Mouse (Mus musculus): Measurements from ENCODE around the gene Lcn4.

Gene Lcn4

DNA sequence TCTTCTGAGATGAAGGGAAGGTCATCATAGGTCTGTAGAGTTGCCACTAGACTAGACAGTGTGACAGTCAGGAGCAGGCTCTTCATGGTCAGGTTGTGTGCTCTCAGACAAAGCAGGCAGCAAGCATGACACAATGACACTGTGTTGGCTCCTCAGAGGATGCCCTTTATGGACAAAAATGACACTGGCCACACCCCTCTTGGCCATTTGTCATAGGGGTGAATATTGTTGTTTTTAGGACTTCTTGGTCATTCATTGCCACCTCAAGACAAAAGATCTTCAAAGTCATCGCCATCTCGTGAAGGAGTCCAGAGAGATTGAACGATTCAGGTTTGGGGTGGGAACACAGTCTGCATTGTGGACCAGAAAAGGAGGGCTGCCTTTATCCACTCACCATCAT, at the start of gene Lcn4:
Gene Lcn4 (minus strand): TSS at position 101 of the 400 bp plus-strand sequence.
- no peak for DNase-seq

DNA sequence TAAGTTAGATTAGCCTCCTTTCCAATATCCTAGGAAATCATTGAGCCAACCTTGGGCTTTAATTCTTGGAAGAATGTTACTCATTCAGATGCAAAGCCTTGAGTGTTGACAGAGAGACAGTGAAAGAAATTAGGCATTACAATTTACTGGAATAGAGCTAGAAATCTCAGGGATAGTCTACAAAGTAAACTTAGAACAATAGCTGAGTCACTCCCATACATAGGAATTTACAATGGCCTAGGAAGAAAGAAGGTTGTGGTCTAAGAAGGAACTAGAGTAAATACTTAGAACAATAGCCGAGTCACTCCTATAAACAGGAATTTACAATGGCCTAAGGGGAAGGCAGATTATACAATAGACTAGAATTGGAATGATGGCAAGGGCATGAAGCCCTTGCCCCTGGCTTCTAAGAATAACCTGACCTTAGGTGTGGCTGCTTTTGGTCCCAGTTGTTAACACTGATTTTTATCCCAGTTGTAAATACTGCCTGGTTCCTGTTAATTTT, 15.1 kb upstream of the Lcn4 start:
- no peak for DNase-seq

- peak in 1 of 2 experiments; percentile 5 for DNase-seq
These were observed 2.3 kb downstream of the Lcn4 start for GRCm38 (mm10) chr2:26668746-26669145.

DNA sequence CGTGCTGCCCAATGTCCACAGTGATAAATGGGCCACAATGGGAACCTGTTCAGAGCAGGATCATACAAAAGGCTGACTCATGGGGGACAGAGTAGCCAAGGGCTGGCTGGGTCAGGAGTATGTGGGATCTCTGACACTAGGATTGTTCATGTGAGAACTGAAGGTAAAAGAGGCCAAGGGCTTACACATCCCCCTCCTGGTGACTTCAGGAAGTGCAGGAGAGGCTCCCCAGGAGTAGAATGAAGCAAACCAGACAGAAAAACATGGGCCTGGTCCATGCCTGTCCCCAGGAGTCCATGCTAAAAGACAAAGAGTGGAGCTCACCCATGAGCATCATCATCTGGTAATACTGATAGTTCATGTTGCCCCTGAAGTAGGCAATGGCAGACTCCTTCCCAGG, 7.5 kb downstream of the Lcn4 start:
- DNase-seq: peak; percentile 60 to 61

- no peak for DNase-seq
These were observed 8.0 kb downstream of the Lcn4 start for GRCm38 (mm10) chr2:26663112-26663511.

DNA sequence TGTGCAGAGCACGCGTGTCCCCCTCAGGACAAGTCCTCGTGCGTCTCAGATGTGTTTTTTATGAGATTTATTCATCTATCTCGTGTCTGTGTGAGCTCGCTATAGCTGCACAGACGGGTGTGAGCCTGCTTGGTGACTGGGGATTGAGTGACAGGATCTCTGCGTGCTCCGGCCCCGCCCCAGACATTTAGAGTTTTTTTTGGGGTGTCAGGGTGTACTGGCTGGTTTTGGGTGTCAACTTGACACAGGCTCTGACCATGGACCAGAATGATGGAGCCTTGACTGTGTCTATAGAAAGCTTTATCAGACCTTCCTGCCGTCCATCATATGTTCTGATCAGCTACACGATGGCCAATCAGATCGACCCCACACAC, 8.6 kb downstream of the Lcn4 start:
- DNase-seq: no peak

DNA sequence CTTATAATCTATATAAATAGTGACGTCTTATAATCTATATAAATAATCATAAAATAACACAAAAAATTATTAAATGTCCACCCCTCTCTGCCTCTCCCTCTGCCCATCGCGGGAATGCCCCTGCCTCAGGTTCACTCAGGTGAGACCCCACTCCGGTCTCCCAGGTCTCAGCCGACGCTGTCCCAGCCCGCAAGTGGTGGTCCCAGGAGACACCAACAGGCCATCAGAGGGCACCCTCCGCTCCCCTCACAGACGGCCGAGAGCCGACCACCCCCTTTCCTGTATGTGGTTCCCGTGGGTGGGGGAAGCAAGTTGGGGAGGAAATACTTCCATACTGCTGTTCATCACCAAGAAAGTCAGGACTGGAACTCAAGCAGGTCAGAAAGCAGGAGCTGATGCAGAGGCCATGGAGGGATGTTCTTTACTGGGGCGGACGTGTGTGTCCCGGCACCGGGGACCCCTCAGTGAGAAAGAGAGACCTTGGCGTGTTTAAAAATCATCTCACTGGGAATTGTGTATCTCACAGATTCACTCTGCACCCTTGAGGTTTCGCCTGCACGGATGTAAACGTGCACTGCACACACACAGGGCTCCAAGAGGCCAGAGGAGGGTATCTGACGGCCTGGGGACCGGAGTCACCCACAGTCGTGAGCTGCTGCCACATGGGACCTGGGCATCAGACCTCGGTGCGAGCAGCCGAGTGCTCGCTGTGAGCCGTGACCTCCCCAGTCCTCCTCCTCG, 9.1 kb downstream of the Lcn4 start:
- peak in 1 of 2 experiments; percentile 40 for DNase-seq

DNA sequence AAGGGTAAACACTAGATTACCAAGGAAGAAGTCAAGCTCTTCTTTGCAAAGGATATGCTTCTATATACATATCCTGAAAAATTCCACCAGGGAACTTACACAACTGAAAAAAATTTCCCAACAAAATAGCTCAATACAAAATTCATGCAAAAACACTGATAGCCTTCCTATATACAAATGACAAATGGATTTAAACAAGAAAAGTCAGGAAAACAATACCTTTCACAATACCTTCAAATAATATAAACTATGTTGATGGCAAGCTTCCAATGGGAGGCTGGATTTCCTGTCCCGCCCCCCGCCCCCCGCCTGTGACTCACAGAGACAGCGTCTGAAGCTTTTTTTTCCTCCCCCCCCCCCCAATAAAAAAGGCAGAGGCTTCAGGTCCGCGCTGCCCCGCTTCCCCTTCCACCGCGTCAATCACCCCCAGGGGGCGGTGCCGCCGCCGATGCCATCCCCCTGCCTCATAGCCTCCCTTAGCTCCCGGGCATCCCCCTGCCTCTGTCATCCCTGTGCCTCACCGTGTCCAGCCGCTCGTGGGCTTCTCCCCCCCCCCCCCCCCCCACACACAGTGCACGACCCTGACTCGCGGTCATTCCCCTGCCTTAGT, 9.8 kb downstream of the Lcn4 start:
- peak; percentile 42 to 54 for DNase-seq

- DNase-seq: no peak
These were observed 13.7 kb downstream of the Lcn4 start for GRCm38 (mm10) chr2:26657426-26657825.

DNA sequence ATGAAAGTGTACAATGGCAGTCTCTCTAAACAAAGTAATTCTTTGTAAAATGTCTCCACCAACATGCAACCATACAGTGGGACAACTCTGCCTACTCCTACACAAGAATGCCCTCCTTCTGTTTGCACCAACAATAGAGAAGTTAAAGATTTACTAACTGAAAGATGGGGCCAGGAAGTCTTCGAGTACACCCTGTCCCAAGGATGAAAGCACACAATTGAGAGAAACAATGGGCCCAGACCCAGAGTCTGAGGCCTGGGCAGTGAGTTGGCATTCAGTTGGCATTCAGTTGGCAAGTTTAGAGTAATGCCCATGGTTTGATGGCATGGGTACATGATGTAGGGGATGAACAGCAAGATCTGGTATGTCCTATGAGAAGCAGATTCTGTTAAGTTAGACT, 16.4 kb downstream of the Lcn4 start:
- no peak for DNase-seq

DNA sequence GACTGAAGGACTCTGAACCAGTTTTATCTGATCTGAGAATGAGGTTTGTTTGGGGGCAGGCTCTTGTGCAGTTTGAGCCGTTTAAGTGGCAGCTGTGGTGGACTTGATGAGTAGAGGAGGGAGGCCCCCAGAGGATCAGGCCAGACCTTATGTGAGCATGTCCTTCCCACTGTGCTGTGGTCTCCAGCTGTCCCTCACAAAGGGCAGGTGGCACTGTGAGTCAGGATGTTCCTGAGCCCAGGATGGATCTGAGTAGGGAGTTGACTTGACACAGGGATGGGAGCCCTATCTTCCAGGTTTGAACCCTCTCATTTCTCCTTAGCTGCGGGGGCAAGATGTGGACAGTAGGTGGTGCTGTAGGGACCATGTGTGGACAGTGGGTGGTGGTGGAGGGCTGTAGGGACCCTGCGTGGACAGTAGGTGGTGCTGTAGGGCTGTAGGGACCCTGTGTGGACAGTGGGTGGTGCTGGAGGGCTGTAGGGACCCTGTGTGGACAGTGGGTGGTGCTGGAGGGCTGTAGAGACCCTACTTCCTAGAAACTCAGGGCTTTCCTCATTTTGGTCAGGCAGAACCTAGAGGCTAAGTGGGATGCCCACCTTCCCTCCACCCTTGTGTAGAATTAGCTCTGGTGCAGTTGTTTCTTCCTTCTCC, 24.3 kb downstream of the Lcn4 start:
- DNase-seq: peak; percentile 76 to 79

DNA sequence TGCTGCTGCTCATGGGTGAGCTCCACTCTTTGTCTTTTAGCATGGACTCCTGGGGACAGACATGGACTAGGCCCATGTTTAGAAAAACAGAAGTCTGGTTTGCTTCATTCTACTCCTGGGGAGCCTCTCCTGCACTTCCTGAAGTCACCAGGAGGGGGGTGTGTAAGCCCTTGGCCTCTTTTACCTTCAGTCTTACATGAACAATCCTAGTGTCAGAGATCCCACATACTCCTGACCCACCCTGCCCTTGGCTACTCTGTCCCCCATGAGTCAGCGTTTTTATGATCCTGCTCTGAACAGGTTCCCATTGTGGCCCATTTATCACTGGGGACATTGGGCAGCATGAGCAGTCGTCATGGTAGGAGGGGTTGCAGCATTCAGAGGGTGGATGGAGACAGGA, 27.1 kb downstream of the Lcn4 start:
- peak; percentile 43 to 50 for DNase-seq

DNA sequence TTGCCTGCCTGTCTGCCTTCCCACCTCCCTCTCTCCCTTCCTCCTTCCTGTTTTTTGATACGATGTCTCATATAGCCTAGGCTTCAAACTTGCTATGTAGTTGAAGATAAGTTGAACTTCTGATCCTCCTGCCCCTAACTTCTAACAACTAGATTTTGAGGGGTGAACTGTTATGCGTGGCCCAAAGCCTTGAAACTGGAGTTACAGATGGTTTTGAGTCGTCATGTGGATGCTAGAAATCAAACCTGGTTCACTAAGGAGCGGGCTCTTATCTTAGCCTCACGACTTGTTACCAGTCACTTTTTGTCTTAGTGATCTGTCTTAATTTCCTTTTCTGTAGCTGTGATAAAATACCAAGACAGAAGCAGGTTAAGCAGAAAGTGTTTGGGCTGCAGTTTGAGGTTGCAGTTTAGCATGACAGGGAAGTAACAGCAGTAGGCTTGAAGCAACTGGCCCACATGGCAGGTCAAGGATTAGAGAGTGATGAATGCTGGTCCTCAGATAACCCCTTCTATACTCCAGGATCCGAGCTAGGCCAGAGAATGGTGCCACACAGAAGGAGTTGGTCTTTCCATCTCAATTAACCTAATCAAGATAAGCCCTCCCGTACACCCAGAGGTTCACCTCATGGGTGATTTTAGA, 30.0 kb downstream of the Lcn4 start:
- no peak for DNase-seq

DNA sequence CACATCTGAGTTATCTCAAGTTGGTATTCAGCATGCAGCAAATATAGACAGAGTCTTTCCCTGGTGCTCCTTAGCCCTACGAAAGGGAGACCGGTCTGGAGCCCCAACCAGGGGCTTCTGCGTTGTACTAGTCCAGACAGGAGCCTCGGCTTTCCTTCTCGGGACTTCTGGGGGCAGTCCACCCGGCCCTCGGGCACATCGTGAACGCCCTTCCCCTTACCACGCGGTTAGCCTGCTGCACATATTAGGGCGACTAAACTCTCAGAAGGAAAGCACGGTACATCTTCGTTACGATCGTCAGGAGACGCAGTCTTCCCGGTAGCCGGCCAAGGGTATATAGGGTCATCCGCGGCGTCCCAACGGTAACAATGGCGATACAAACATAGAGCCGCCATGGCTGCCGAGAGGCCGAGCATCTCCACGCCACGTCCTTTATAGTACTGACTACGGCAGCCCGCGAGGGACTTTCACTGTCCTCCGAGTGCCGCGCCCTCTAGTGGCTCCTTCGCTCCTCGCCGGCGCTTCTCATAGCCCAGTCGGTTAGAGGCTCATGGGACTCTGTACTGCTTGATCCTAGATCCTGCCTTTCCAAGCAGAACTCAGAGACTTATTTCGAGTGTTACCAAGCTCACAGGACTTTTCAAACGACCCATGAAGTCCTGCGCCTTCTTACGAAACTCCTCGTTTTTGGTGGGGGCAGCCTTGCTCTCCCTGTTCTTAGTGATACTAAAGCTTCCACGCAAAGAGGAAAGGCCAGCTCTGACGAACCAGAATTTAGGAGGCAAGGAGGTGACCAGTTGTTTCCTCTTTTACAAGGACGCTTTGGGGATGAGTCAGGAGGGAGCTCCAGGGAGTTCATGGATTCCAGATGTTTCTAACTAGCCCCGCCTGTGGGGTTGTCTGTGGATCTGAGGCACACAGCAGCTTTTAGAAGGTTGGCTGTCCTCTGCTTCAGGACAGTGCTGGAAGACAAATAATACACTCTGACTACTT, 30.9 kb downstream of the Lcn4 start:
- peak; percentile 91 to 95 for DNase-seq

DNA sequence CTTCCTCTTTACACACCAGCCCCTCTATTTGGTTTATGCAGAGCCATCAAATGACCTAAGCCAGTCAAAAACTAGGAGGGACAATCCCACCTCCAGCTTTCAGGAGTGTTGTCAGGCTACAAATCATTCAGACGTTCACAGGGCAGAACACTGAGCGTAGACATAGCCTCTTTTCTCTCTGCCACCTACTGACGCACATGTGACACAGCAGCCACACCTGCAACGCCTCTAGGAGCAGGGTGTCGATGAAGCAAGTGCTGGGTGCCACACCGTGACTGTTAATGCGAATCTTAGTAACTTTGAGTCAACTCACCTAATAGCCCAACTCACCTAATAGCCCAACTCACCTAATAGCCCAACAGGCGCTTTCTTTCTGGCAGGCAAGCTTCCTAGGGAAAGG, 32.0 kb downstream of the Lcn4 start:
- DNase-seq: peak; percentile 67 to 76

- DNase-seq: no peak
These were observed 32.5 kb downstream of the Lcn4 start for GRCm38 (mm10) chr2:26638572-26638971.

- no peak for DNase-seq
These were observed 33.0 kb downstream of the Lcn4 start for GRCm38 (mm10) chr2:26638039-26638438.

GRCm38 (mm10) chr2:26637316-26637932, 33.7 kb downstream of the Lcn4 start:
- DNase-seq: no peak

DNA sequence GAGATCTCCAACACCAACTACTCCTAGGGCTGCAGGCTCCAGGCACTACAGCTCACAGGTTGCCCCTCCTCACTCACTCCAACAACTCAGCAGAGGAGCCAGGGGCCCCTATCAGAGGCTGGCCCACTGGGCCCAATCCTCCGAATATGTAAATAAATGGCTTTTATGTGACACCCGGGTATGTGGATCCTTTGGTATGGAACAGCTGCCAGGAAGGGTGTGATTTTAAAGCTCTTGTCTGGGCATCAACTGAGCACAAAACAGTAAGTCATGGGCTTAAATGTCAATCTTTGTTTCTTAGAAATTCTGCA, 34.8 kb downstream of the Lcn4 start:
- no peak for DNase-seq

DNA sequence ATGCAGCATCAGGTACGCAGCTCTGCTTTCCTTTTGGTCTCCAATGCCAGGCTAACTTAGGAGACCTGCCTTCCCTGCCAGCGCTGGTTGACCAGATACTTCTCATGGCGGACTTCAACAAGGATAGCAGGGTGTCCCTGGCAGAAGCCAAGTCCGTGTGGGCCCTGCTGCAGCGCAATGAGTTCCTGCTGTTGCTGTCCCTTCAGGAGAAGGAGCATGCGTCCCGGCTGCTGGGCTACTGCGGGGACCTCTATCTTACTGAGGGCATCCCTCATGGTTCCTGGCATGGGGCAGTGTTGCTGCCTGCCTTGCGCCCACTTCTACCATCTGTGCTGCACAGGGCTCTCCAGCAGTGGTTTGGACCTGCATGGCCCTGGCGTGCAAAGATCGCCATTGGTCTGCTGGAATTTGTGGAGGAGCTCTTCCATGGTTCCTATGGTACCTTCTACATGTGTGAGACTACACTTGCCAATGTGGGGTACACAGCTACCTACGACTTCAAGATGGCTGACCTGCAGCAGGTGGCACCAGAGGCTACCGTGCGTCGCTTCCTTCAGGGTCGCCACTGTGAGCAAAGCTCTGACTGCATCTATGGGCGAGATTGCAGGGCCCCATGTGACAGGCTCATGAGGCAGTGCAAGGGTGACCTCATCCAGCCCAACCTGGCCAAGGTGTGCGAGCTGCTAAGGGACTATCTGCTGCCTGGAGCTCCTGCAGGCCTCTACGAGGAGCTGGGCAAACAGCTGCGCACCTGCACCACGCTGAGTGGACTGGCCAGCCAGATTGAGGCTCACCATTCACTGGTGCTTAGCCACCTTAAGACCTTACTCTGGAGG, 35.4 kb downstream of the Lcn4 start:
- DNase-seq: no peak
